Mouse (Mus musculus): ENCODE data around the gene Ogdh.
"Not testable (repeated sequence)": the region's sequence is repeated elsewhere in the genome, so short reads cannot be mapped to it uniquely, and the experiment has no call there.

Ogdh gene

DNA sequence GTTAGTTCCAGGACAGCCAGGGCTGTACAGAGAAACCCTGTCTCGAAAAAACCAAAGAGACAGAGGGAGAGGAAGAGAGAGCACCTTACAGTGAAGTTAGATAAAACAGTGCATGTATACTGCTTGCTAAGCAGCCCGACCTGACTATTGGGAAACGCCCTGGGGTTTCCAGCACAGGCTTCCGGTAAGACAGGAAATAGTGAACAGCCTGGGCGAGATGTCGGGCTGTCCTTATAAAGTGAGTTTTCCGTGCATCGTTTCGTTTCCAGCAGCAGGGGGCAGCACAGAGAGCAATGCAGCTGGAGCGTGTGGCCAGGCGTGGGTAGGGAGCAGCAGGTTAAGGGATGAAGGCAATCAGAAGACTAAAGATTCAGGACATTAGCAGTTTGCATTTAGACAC lies 74.5 kb downstream of the Ogdh start:
- peak; percentile 80 for DNase-seq (ENCODE audit: low read depth, low spot score)

DNA sequence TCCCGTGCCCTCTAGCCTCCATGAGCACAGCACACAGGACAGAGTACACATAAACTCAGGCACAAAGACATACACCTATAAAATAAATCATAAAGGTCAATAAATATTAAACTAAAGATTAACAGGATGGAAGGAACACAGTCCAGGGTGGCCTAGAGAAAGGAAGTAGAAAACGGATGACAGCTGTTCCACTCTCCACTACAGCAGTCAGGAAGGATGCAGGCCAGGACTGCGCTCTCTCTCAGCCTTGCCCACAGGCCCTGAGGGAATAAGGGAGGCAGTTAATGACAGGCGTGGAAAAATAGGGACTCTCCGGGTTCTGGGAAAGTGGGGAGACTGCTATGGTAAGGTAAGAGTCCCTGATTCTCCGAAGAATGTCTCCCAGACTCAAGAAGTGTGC lies 75.0 kb downstream of the Ogdh start:
- DNase-seq (ENCODE audit: low read depth, low spot score) = no peak

DNA sequence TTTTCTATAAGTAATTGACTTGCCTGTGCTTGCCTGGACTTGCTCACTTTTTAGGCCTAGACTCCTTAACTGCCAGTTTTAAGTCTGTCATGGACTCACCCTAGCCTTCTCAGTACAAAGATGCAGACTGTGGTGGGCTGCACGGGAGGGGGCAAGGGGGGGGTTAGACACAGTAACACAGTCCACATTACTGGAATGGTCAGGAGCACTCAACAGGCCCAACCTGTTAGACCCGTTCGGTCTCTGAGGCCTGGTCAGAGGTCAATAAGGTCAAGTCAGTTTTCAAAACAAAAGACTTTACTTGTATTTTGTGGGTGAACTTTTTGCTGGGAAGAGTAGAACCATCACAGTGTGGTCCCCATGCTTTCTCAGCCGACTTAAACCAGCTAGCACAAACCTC lies 75.7 kb downstream of the Ogdh start:
- no peak for DNase-seq (ENCODE audit: low read depth, low spot score)

DNA sequence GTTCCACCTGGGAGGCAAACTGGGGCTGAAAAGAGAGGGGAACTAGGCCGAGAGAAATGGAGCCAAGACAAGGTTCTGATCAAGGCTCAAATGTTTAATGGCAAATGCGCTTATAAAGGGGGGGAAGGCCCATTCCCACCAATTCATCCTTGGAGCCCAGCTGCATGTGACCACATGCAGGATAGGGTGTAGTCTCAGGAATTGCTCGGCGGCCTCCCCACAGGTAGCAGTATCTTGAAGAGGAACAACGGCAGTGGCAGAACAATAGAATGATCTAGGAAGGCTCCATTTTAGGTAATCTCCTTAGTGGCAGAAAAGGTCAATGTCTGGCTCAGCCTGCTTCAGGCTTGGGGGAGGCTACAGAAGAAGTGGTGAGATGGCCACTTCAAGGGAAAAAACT lies 76.6 kb downstream of the Ogdh start:
- DNase-seq (ENCODE audit: low read depth, low spot score) = not testable (repeated sequence)

DNA sequence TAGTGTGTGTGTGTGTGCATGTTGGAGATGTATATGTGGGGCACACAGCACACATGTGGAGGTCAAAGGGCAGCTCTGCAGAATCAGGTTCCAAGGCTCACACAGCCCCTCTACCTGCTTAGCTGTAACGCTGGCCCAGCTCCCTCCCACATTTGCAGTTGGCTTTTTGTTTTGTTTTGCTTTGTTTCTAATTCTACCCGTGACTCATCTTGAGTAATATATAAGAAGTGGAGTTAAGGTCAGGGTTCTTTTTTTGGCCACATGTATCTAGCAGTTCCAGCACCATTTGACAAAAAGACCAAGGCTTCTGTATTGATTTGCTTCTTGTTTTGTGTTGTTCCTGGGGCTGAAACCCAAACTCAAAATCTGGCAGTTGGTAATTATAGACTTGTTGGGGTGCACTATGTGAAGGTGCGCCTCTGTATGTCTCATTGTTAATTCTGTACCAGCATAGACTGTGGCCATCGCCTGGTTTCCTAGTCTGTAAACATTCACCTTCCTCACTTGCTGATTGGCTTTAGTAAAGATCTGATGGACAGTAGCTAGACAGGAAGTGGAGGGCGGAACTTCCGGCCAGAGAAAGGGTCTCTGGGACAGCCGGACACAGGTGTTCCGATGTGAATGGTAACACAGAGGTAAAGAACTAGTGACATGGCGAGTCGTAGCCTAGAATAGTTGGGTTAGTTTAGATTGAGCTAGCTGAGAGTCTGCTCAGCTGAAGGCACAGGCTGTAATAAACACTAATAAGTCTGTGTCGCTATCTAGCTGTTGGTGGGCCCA lies 80.1 kb downstream of the Ogdh start:
- peak; percentile 62 for DNase-seq (ENCODE audit: low read depth, low spot score)

DNA sequence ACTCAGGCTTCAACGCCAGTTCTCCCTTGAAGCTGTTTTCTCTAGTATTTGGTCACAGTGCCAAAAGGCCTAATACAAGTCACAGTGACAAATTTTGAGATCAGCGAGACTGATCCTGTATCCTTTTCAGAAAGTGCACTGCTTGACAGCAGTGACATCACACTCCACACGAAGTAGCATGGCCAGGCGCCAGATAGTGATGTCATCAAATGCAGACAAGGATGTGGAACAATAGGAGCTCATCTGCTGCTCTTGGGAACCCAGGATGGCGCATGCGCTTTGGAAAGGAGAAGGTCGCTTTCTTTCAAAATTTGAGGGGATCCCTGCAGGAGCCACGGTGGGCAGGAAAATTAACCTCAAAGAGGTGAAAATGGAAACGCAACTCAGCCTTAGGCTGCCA lies 81.4 kb downstream of the Ogdh start:
- DNase-seq (ENCODE audit: low read depth, low spot score) = no peak

DNA sequence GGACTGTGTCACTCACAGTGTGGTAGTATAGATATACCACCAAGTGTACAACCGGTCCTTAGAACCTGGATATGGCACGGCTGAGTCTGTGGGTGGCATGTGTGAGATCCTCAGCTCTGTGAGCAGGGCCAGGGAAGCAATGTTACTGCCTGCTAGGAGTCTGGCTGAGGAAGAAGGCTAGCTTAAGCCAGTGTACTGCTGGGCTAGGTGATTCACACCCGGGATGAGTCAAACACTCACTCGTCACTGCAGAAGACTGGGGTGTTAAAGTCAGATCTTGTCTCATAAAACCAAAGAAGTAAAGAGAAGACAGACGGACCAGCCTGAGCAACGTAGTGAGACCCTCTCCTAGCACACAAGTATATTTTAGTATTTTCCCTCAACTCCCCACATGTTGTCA lies 89.5 kb downstream of the Ogdh start:
- peak; percentile 69 for DNase-seq (ENCODE audit: low read depth, low spot score)

DNA sequence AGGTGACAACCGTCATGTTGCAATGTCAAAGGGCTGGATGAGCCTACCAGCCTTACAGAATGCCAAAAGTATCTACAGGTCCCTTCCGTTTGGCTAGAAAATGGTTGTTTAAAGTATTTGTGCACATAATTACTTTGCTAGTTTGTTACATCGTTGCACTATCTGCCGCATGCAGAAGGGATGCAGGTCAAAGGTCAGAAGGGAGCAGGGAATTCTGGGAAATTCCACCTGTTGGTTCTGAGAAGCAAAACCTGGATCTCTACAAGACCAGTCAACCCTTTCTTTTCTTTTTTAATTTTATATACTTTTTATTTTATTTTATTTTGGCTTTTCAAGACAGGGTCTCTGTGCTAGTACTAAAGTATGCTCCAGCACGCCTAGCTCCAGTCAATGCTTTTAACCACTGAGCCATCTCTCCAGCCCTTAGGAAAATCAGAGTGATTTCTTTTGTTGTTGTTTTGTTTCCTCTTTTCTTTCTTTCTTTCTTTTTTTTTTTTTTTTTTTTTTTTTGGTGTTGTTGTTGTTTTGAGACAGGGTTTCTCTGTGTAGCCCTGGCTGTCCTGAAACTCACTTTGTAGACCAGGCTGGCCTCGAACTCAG lies 96.8 kb downstream of the Ogdh start:
- no peak for DNase-seq (ENCODE audit: low read depth, low spot score)

DNA sequence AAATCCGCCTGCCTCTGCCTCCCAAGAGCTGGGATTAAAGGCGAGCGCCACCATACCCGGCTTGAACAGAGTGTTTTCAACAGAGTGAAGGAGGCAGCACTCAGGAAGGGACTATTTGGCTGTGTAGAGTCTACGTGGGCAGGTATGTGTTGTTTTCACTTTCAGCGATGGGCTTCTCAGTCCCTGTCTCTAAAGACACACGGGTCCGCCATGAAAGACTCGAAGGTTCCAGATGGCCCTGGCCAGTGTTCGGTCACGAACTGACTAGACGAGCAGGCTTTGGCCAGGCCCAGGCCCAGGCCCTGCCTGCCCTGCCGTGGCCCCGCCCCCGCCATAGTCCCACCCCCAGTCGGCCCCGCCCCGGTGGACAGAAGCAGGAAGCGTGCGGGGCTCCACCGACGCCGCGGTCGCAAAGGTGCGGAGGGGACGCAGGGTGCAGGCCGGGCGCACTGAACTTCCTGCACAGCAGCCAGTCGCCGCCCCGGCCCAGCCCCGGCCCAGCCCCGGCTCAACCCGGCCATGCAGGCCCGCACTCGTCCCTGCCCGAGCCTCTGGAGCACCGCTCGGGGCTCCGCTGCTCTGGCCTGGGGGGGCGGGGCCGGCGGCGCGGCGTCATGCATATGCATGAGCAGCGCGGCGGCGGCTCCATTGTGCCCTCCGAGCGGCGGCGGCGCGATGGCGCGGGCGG lies 97.4 kb downstream of the Ogdh start, which contains the start of gene Zmiz2:
Zmiz2 (plus strand) TSS at position 349 of the 688 bp plus-strand sequence.
- DNase-seq (ENCODE audit: low read depth, low spot score) = peak; percentile 85

DNA sequence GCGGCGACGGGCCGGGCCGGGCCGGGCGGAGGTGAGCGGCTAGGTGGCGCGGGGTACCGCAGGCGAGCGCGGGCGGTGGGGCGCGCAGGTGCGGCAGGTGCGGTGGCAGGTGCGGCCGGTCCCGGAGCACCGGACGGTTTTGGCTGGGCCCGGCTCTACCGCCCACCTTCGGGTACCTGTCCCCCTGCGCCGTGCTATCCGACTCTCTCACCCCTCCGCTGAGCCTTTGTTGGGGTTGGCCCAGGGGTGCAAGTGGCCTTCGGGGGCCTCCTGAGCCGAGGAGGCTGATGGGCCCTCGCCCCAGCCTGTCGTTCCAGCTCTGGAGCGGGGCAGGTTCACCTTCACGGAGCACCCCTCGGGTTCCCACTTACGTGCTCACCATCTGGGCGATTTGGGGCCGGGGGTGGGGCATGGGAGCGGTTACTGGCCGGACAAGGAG lies 98.1 kb downstream of the Ogdh start:
- DNase-seq (ENCODE audit: low read depth, low spot score) = no peak

DNA sequence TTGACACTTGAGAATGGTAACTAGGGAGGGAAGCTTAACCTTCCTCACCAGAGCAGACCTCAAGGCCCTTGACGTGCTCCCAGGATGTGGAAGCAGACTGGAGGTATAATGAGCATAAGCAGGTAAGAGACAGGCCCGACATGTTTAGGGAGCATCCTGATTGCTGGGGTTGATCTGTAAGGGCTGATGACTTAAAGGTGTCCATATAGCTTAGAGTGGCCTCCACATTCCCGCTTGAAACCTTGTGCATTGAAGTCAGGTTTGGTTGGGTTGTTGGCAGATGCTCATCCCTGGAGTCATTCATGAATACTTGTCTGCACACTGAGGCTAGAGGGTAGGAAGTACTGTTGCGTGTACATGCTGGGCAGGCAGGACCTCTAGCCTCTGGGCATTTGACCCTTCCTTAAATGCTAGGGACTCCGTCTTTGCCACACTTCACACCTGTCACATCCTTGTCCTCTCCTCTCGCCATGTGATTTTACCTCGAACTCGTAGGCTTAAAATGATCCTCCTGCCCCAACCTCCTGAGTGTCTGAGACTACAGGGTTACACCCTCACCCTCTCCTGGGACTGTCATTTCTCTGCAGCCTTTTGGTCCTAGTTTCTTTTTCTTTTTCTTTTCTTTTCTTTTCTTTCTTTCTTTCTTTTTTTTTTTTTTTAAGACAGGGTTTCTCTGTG lies 99.1 kb downstream of the Ogdh start:
- DNase-seq (ENCODE audit: low read depth, low spot score) = no peak

DNA sequence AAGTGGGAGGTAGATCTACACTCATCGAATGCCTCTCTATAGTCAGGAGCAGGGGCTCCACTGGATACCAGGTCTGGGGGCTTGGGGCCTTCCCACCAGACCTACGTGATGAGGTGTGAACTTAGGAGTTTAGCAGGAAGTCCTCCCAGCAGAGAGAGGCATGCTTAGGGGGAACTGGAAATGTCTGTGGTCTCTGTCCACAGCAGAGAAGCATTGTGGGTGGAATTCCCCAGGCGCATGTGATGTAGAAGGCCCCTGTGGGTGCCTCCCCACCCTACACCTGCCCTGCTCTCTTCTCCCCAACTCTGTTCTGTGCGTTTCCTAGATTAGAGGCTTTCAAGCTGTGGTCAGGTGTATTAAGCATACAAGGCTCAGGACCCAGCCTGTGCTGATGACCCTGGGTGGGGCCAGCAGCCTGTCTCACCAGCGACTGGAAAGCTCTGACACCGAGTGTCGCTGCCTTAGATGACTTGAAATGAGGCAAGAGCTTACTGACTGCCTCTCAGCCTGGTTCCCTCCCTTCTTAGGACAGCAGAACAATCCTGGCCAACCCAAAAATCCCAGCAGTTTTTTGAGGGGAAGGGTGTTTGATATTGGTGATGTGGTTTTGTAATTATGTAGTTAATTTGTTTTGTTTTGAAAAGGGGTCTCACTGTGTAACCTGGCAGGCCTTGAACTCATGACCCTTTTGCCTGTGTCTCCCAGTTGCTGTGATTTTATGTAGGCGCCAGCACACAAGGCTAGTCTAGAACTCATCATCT lies 100.3 kb downstream of the Ogdh start:
- no peak for DNase-seq (ENCODE audit: low read depth, low spot score)

DNA sequence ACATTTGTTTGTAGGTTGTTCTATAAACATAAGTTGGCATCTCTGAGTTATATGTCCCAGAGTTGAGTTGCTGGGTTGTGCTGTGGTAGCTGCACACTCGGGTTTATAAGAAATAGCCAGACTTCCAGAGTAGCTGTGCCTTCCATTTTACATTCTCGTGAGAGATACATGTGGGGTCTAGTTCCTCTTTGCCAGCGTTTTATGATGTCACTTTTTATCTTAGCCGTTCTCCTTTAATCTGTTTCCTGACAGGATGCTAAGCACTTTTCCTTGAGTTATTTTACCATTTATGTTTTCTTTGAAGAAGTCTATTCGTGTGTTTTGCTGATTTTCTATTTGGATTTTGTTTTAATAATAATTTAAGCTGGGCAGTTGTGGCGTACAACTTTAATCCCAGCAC lies 101.4 kb downstream of the Ogdh start:
- no peak for DNase-seq (ENCODE audit: low read depth, low spot score)

DNA sequence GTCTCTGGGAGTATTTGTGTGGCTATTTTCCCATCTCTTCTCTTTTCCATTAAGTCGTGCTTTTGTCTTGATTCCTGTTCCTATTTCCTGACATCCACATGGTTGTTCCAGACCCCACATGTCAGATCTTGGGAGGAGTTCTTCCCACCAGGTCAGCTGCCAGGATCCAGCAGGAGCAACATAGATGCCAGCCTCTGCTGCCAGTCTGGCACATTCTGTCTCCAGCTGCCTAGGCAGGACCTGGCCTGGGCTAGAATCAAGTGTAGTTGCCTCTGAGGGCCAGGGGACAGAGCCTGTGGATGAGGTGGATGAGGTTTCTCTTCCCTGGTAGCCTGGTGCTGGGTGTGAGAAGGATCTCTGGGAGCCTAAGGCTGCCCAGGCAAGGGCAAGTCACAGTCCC lies 102.4 kb downstream of the Ogdh start:
- no peak for DNase-seq (ENCODE audit: low read depth, low spot score)

DNA sequence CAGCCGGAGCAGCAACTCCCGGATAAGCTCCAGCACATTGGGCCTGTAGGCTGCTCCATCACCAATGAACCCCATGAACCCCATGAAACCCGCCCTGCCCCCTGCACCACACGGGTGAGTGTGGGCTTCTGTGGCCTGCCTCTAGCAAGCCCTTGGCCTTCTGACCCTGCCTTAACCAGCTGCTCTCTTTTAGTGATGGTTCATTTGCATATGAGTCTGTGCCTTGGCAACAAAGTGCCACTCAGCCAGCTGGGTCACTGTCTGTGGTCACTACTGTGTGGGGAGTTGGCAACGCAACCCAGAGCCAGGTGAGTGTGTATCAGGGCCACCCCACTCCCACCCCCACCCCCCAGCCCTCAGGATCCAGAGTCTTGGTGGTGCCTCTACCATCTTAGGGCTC lies 104.1 kb downstream of the Ogdh start:
- no peak for DNase-seq (ENCODE audit: low read depth, low spot score)

DNA sequence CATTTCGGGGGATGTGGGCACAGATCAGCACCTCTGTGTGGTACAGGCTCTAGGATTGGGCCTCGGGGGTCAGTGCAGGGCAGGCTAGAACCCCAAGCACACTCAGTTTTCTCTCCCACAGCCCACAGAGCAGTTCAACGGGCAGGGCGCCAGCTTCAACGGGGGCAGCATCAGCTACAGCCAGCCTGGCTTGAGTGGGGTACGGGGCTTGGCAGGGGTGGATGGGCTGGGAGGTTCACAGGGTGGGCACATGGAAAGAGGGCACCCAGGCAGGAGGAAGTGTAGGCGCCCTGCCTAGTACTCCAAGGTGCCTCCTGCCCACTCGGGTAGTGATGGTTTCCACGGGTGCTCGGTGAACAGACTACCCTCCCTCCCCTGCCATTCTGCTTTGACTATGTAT lies 106.7 kb downstream of the Ogdh start:
- no peak for DNase-seq (ENCODE audit: low read depth, low spot score)

DNA sequence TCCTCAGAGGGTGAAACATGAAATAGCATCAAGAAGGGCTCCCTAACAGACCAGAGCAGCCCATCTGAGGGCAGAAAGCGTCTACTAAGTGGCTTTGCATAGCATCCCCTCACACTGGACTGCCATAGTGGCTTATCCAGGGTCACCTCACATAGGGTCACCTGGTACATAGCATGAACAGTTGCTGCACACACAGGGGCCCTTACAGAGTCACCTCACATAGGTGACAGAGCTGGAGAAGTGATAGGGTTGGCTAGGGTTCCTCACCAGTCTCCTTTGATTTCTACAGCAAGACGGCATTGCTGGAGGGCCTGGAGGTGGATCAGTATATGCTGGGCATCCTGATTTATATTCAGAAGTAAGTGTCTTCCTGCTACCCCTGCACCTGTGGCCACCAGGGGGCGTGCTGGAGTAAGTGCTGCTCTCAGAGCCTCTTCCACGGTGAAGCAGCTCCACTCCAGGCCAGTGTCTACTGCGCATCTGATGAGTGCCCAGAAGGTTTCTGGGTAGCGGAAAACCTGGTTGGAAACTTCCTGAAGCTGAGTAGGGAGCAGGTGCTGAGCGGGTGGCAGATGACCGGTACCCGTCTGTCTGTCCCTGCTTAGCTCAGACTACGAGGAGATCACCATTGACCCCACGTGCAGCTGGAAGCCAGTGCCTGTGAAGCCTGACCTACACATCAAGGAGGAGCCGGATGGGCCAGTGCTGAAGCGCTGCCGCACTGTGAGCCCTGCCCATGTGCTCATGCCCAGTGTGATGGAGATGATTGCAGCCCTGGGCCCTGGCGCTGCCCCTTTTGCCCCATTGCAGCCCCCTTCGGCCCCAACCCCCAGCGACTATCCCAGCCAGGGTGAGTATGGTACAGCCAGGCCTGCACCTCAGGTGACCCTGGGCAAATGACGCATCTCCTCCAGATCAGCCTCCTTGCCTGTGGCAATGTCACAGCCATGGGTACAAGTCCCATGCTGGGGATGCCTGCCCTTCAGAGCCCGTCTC lies 111.4 kb downstream of the Ogdh start:
- peak; percentile 74 for DNase-seq (ENCODE audit: low read depth, low spot score)

DNA sequence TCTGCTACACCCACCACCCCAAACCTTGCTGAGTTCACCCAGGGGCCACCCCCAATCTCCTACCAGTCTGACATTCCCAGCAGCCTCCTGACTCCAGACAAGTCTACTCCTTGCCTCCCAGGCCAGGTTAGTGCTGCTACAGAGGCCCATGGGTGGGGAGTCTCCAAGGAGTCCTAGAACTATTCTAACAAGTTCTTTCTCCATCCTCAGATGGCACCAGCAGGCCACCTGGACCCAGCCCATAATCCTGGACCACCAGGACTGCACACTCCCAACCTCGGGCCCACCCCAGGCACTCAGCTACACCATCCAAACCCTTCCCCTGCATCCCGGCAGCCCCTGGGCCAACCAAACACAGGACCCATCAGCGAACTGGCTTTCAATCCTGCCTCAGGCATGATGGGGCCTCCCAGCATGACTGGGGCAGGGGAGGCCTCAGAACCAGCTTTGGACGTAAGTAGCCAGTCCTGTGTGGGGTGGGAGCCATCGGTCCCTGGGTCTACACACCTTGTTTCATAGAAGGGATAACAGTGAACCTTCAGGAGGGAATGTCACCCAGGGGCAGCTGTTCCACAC lies 112.5 kb downstream of the Ogdh start:
- DNase-seq (ENCODE audit: low read depth, low spot score) = no peak

DNA sequence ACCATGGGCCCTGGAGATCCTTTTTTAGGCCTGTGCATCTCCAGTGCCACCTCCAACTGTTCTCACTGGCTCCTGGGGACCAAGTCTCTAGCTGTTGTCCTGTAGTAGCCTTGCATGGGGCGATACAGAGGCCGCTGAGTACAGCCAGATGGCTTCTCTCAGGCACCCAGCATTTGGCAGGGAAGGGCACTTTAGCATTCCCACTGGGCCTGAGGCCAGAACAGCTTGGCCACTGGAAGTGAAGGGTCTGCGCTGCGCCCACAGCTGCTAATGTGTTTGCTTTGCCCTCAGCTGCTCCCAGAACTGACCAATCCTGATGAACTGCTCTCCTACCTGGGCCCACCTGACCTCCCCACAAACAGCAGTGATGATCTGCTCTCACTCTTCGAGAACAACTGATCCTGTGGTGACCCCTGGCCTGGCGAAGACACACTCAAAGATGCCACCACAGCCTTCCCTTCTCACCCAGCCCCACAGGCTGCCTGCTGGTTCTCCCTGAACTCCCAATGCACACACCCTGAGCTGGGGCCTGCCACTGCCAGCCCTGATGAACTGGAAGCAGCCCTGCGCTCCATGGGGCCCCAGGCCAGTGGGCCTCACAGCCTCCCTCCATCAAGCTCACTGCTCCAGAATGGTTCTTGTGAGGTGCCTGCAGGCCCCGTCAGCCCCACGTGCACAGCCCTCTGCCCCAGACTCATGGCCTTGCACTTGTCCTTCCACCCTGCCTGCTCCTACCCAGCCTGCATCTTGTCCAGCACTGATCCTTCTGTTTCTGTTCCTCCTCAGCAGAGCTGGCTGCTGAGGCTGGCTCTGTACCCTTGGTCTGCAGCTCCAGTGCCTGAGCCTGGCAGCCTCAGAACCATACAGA lies 113.5 kb downstream of the Ogdh start:
- no peak for DNase-seq (ENCODE audit: low read depth, low spot score)

All from 3T3-L1 (cell line).